Mouse (Mus musculus): Measurements from ENCODE around the gene Rev3l.

- TF ChIP-seq CTCF (conservative IDR thresholded peaks at IDR 0.05; ENCODE audit: low read length) = no peak
- TF ChIP-seq POU5F1 (IDR thresholded peaks at IDR 0.05; ENCODE audit: borderline replicate concordance, low read length) = no peak
Observed at GRCm38 (mm10) chr10:39766702-39767101, 34.8 kb downstream of the Rev3l start.

All from E14TG2a.4 (cell line).